Mouse (Mus musculus) cerebellum, adult 11-12 months (tissue): ENCODE results near the gene Gm11733.
A peak's percentile ranks its signal among the peaks of the same experiment; 100 is the strongest.
"Not testable (repeated sequence)": the region's sequence is repeated elsewhere in the genome, so short reads cannot be mapped to it uniquely, and the experiment has no call there.

Source experiments
- DNase-seq: peaks from one replicate; pipeline ENCODE4 v3.0.0; 2022

Gm11733 gene

DNA sequence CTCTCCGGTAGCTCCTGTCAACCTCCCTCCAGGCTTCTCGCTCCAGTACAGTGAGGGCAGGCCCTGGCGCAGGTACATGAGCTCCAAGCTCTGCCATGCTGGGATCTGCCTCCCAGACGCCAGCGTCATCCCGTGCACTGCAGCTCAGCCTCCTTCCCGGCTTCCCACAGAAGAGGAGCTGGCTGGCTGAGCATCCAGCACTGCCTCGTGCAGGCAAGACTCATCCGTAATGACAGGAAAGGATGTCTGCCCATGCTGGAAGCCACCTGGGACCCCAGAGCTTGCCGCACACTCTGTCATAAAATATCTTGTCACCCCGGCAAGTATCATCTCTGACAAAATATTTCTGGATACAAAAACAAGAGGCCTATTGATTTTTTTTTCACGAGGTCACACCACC is at the start of gene Gm11733:
Gene Gm11733 (plus strand): TSS at position 171 of the 400 bp plus-strand sequence.
- peak; percentile 85 for DNase-seq

GRCm38 (mm10) chr11:117436401-117437109 is 47.6 kb upstream of the Gm11733 start:
- DNase-seq = peak; percentile 79

GRCm38 (mm10) chr11:117437110-117437490 is 47.1 kb upstream of the Gm11733 start:
- no peak for DNase-seq

DNA sequence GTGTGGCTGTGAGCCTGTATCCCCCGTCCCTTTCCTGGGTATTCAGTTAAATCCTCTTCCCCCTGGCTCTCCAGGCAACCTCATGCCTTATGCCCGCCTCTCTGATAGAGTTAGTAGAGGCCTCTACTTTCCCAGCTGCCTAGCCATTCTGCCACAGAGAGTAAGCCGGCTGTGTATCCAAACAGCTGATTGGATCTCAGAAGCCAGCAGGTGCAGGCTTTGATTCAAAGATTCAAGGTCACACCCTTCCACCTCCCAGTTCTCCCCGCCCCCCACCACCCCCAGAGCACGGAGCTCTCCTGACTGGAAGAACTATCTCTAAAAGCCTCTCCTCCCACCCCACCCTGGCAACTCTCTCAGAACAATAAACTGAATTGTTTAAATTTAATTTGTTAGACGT is 45.8 kb upstream of the Gm11733 start:
- no peak for DNase-seq

- DNase-seq = no peak
Measured at GRCm38 (mm10) chr11:117440865-117441425, 43.2 kb upstream of the Gm11733 start.

DNA sequence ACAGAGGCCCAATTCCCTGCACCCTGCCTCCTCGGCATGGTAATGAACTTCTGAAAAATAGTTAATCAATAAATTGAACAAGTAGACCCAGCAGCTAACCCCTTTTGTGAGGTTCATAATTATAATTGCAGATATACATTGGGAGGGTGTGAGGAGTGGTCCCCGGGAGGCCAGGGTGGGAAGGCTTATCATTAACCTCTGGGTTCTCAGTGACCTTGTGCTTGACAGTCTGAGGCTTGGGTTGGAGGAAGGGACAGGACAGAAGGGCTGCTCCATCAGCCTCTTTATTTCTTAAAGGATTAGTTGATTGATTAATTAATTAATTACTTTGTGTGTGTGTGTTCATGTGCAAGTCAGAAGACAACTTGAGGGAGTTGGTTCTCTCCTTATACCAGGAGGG is 40.1 kb upstream of the Gm11733 start:
- DNase-seq = no peak

DNA sequence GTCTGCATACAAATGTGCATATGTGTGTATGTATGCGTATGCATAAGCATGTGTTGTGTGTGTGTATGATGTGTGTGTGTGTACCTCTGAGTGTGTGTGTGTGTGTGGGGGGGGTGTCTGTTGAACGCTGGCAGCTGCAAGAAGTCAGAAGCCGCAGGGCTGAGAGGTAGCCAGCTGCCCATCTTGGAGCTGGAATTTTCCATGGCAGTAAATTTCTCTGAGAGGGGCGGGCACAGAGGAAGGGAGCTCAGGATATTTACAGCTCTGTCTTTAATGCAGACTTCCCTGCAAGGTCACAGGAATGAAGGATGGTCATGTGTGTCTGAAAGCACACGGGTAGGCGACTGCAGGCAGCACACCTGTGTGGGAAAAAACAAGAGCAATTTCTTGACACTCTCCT is 38.5 kb upstream of the Gm11733 start:
- no peak for DNase-seq

DNA sequence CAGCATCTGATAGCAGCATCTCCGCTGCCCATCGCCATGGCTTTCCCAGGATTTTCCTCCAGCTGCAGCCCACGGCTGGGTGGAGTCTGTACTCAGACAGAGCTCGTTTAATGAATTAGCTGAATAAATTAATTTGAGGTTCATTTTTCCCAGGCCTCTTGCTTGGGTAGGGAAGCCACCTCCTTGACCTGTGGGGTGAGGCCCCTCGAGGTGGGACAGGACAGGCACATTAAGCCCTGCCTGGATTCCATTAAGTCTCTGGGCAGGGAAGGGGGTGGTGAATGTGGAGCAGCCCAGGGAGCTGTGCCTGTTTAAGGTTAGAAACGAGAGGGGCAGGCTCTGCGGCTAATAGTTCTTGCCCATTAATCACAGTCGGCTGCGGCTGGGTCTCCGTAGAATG is 30.1 kb upstream of the Gm11733 start:
- no peak for DNase-seq

GRCm38 (mm10) chr11:117459148-117459547 is 25.0 kb upstream of the Gm11733 start:
- no peak for DNase-seq

GRCm38 (mm10) chr11:117462202-117462864 is 21.8 kb upstream of the Gm11733 start:
- DNase-seq = no peak

DNA sequence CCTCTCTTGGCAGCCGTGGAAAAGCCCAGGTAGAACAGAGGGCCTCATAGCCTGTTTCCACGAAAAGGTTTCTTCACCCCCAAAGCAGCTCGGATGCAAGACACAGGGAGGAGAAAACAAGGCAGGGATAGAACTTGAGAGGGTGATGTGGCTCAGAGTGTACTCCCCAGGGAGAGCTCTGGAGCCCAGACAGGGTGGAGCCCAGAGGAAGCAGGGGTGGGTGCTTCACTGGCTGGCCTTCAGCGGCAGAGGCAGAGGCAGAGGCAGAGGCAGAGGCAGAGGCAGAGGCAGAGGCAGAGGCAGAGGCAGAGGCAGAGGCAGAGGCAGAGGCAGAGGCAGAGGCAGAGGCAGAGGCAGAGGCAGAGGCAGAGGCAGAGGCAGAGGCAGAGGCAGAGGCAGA is 20.8 kb upstream of the Gm11733 start:
- not testable (repeated sequence) for DNase-seq

GRCm38 (mm10) chr11:117466292-117466691 is 17.9 kb upstream of the Gm11733 start:
- no peak for DNase-seq

DNA sequence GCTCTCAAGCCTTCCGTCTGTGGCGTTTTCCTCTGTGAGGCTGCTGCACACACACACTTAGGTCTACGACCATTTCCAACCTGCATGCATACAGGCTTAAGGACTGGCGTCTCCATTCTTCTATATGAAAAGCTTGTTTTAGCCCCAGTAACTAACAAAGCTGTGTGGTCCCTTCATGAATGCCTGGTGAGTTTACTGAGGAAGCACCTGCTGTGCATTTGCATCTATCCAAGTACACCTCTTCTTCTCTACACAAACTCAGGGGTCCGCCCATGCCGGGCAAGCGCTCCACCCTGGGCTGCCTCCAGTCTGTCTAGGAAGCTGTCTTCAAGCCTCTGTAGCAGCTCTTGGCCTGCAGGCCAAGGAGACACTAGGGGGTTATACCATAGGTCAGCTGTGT is 17.3 kb upstream of the Gm11733 start:
- DNase-seq = no peak

DNA sequence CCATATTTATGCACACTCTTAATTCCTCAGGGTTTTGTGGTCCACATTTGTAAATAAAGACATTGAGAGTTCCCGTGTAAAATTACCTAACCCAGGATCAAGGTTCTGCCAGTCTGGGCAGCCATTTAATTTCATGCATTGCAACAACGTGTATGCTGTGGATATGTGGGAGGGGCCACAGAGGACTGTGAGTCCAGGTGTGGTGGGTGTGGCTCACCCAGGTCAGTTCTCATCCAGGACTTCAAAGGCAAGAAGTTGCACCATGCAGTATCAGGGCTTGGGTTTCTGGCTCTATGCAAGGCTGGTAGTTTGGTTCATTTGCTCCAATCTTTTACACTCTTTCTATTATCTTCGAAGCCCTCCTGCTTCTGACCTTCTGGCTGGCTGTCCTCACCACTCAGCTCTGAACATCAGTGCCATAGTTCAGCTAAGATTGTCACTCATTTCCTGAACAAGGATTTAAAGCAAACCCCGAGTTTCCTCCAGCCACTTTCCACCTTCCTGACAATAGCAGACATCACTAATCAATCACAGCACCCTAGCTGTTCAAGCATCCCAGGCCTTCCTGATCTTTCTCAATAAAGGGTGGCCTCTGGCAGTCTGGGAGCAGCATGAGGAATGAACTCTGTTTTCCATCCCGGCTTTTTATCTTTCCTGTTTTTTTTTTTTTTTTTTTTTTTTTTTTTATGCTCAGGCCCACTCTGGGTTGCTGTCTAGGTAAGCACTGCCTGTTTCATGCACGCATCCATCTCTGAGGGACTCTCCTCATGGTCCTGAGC is 15.4 kb upstream of the Gm11733 start:
- DNase-seq = no peak

GRCm38 (mm10) chr11:117469724-117470123 is 14.4 kb upstream of the Gm11733 start:
- no peak for DNase-seq

- no peak for DNase-seq
Measured at GRCm38 (mm10) chr11:117470586-117471195, 13.5 kb upstream of the Gm11733 start.

DNA sequence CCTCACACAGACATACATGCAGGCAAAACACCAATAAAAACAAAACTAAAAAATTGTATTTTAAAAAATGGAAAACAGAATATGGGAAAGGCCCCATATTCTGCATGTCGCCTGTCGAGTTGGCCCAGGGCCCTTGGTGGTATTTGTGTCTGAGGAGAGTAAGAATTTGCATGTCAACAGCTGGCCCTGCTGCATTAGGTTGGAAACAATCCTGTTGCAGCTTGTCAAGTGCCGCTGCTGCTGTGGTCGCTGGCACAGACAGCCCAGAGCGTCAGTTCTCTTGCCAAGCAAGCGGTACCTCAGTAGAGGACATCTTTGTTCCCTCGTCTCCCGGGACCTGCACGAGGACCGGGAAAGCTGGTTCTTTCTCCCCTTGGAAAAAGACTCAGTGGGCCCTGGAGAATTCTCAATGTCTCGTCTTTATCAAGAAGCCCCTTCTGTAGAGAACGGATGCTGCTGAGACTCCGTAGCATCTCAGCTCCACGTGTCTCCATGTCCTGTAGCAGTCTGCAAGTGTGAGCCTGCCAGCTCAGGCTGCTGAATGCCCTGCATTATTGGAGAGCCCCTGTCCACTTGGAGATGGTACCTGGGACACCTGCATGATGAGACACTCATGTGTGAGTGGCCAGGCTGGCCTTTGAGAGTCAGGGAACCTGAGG is 12.4 kb upstream of the Gm11733 start:
- DNase-seq = no peak

GRCm38 (mm10) chr11:117472885-117473284 is 11.3 kb upstream of the Gm11733 start:
- no peak for DNase-seq

DNA sequence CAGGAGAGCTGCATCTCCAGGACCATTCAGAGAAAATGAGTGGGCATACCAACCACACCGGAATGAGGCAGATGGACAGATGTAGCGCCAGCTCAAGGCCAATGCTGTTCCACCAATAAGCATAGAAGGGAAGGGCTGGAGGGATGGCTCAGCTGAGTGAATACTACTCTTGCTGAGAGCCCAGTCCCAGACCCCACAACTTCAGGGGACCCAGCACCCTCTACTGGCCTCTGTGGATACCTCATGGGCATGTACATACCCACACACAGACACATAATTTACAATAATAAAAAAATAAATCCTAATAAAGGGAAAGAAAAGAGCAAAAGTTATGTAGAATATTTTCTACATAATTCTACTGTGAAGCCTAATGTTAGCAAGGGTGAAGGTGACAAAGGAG is 9.0 kb upstream of the Gm11733 start:
- DNase-seq = no peak

DNA sequence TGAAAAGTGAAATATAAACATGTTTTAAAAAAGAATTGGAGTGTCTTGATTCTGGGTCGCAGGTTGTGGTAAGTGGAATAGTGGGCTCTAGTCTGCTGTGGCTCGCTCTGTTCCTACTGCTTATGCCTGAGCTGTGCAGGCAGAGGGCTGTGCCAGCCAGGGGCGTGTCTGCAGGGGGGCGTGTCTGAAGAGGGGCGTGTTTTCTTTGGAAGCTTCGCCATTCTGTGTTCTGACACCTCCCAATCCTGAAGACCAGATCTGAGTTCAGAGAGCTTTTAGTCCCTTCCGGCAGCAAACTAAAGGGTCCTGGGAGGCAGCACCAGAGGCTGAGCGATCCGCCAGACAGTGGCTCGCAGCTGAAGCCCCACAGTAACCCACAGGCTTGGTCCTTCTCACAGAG is 8.5 kb upstream of the Gm11733 start:
- DNase-seq = no peak

DNA sequence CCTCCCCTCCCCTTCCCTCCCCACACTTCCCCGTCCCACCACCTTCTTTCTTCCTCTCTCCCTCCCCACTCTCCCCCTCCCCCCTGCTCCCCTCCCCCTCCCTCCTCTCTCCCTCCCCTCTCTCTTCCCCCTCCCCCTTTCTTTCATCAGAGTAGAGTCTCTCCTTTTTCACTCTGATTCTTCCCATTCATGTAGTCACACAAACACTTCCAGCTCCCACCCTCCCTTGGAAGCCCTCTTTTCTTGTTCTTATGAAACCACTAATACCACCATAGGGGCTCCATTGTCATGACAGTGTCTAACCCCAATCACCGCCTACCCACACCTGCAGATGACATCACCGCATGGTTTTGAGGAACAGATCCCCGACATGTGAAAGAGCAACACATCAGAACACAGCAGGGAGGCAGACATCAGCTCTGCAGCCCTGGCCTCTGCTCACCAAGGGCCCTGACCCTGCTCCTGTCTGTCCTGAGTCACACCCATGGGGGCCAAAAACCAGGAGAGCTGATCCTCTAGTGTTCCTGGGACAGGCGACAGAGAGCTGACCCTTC is 7.5 kb upstream of the Gm11733 start:
- DNase-seq = no peak
